Mouse (Mus musculus): ENCODE results near the gene Gm42957.

DNA sequence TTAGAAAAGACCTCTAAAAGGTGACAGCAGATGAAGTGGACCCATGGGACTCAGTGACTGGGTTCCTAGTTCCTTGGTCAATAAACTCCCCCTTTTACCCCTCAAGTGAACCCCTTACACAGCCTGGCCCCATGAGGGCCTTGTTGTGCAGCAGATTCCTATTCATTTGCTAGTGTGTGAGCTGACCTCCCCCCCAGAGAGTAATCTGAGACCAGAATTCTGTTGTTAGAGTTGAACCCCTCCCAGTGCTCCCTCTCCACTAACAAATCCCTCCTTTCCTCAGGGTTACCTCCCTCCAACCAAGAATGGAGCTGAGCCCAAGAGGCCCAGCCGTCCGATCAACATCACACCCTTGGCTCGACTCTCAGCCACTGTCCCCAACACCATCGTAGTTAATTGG lies 65.7 kb downstream of the Gm42957 start:
- TF ChIP-seq CTCF (IDR thresholded peaks at IDR 0.05; ENCODE audit: borderline replicate concordance, control insufficient read depth, extremely low read depth, insufficient read depth, low read length, poor library complexity) (no peak), POLR2A (IDR thresholded peaks at IDR 0.05; ENCODE audit: control insufficient read depth, extremely low read depth, insufficient read depth, low read length, poor library complexity) (no peak)
